Mouse (Mus musculus): ENCODE measurements around the gene Pip4k2c. TPM values are rescaled to one million over a fixed set of nuclear protein-coding genes. Genes with fewer than 3 reads are reported as not detected.
"Not testable (repeated sequence)": the region's sequence is repeated elsewhere in the genome, so short reads cannot be mapped to it uniquely, and the experiment has no call there.

The Pip4k2c gene
- polyA plus RNA-seq, 1 experiment from 2014 or later: 11.4 TPM

- Histone ChIP-seq H3K9me3 (ENCODE audit: control insufficient read depth, low read length) (no peaks in the 10 kb centered on the region), H3K4me2 (peak overlapping the region; percentile 78), H3K4me1 (ENCODE audit: control insufficient read depth, insufficient read depth, low read length) (peaks cover 27% of the 10 kb centered on the region), H3K9ac (ENCODE audit: low read length) (peak overlapping the region; percentile 97), H3K27me3 (ENCODE audit: control insufficient read depth, insufficient read depth, low read length) (no peaks in the 10 kb centered on the region), H3K27ac (ENCODE audit: low read depth, low read length) (peak overlapping the region; percentile 86), H3K36me3 (ENCODE audit: control insufficient read depth, insufficient read depth, low read length) (peaks cover 8% of the 10 kb centered on the region), H3K4me3 (ENCODE audit: low read depth, low read length) (peak overlapping the region; percentile 96)
- DNase-seq (ENCODE audit: low spot score, missing footprints): peak; percentile 94
- ATAC-seq (ENCODE audit: low FRiP score): peak; percentile 57
- 28% methylated on average over 22 of the region's 22 CpGs for WGBS
These were observed 16.7 kb downstream of the Pip4k2c start for GRCm38 (mm10) chr10:127194428-127195327.

- no peak overlapping the region for H3K27ac ChIP-seq (ENCODE audit: low read depth, low read length)
- H3K27me3 ChIP-seq (ENCODE audit: control insufficient read depth, insufficient read depth, low read length): no peaks in the 10 kb centered on the region
- no peak overlapping the region for H3K4me3 ChIP-seq (ENCODE audit: low read depth, low read length)
- no peaks in the 10 kb centered on the region for H3K9me3 ChIP-seq (ENCODE audit: control insufficient read depth, low read length)
- ATAC-seq (ENCODE audit: low FRiP score) (no peak), DNase-seq (ENCODE audit: low spot score, missing footprints) (no peak)
- H3K4me2 ChIP-seq: no peak overlapping the region
- no peak overlapping the region for H3K9ac ChIP-seq (ENCODE audit: low read length)
- peaks cover 2% of the 10 kb centered on the region; the same call in 1 of the 2 replicates for H3K36me3 ChIP-seq (ENCODE audit: control insufficient read depth, insufficient read depth, low read length)
- 90% methylated on average over 9 of the region's 9 CpGs for WGBS
- H3K4me1 ChIP-seq (ENCODE audit: control insufficient read depth, insufficient read depth, low read length): peaks cover 36% of the 10 kb centered on the region
These were observed 18.4 kb downstream of the Pip4k2c start for GRCm38 (mm10) chr10:127193011-127193410.

- not testable (repeated sequence) for ATAC-seq (ENCODE audit: low FRiP score); H3K27me3 ChIP-seq (ENCODE audit: control insufficient read depth, insufficient read depth, low read length); H3K9ac ChIP-seq (ENCODE audit: low read length); H3K36me3 ChIP-seq (ENCODE audit: control insufficient read depth, insufficient read depth, low read length); DNase-seq (ENCODE audit: low spot score, missing footprints); H3K9me3 ChIP-seq (ENCODE audit: control insufficient read depth, low read length); H3K4me2 ChIP-seq; H3K4me3 ChIP-seq (ENCODE audit: low read depth, low read length); H3K27ac ChIP-seq (ENCODE audit: low read depth, low read length)
- 84% methylated on average over 1 of the region's 1 CpGs for WGBS
- H3K4me1 ChIP-seq (ENCODE audit: control insufficient read depth, insufficient read depth, low read length): peaks cover 41% of the 10 kb centered on the region
These were observed 19.4 kb downstream of the Pip4k2c start for GRCm38 (mm10) chr10:127192057-127192328.

- DNase-seq (ENCODE audit: low spot score, missing footprints): peak; percentile 84
- Histone ChIP-seq H3K4me2 (no peak overlapping the region), H3K36me3 (ENCODE audit: control insufficient read depth, insufficient read depth, low read length) (peaks cover 7% of the 10 kb centered on the region; the same call in 1 of the 2 replicates), H3K9ac (ENCODE audit: low read length) (no peak overlapping the region), H3K27me3 (ENCODE audit: control insufficient read depth, insufficient read depth, low read length) (no peaks in the 10 kb centered on the region), H3K9me3 (ENCODE audit: control insufficient read depth, low read length) (no peaks in the 10 kb centered on the region), H3K4me3 (ENCODE audit: low read depth, low read length) (no peak overlapping the region), H3K27ac (ENCODE audit: low read depth, low read length) (no peak overlapping the region), H3K4me1 (ENCODE audit: control insufficient read depth, insufficient read depth, low read length) (peaks cover 37% of the 10 kb centered on the region)
- no peak for ATAC-seq (ENCODE audit: low FRiP score)
- whole genome bisulfite sequencing: 76% methylated on average over 19 of the region's 19 CpGs
These were observed 20.0 kb downstream of the Pip4k2c start for GRCm38 (mm10) chr10:127191191-127192056.

- H3K9me3 ChIP-seq (ENCODE audit: control insufficient read depth, low read length): no peaks in the 10 kb centered on the region
- peaks cover 33% of the 10 kb centered on the region for H3K4me1 ChIP-seq (ENCODE audit: control insufficient read depth, insufficient read depth, low read length)
- no peak for ATAC-seq (ENCODE audit: low FRiP score)
- H3K4me2 ChIP-seq: peak overlapping the region; percentile 92
- 32% methylated on average over 14 of the region's 14 CpGs for WGBS
- H3K9ac ChIP-seq (ENCODE audit: low read length): peak overlapping the region; percentile 81; the same call in 1 of the 2 replicates
- H3K27ac ChIP-seq (ENCODE audit: low read depth, low read length): 0 out of 2 replicates have a peak overlapping the region, but pooled peaks have one; percentile 20
- H3K27me3 ChIP-seq (ENCODE audit: control insufficient read depth, insufficient read depth, low read length): no peaks in the 10 kb centered on the region
- H3K36me3 ChIP-seq (ENCODE audit: control insufficient read depth, insufficient read depth, low read length): peaks cover 7% of the 10 kb centered on the region; the same call in 1 of the 2 replicates
- DNase-seq (ENCODE audit: low spot score, missing footprints): peak; percentile 85
- peak overlapping the region; percentile 72; the same call in 1 of the 2 replicates for H3K4me3 ChIP-seq (ENCODE audit: low read depth, low read length)
These were observed 20.8 kb downstream of the Pip4k2c start for GRCm38 (mm10) chr10:127190398-127191190.

GRCm38 (mm10) chr10:127189651-127190381 lies 21.6 kb downstream of the Pip4k2c start, which contains the start of gene Arhgef25:
Arhgef25 (minus strand) TSS chr10:127190083.
- Histone ChIP-seq H3K36me3 (ENCODE audit: control insufficient read depth, insufficient read depth, low read length) (peaks cover 7% of the 10 kb centered on the region; the same call in 1 of the 2 replicates), H3K27me3 (ENCODE audit: control insufficient read depth, insufficient read depth, low read length) (no peaks in the 10 kb centered on the region), H3K9me3 (ENCODE audit: control insufficient read depth, low read length) (no peaks in the 10 kb centered on the region), H3K4me3 (ENCODE audit: low read depth, low read length) (peak within 1 kb of the TSS; percentile 72), H3K4me2 (peak within 1 kb of the TSS; percentile 92), H3K9ac (ENCODE audit: low read length) (peak within 1 kb of the TSS; percentile 81), H3K4me1 (ENCODE audit: control insufficient read depth, insufficient read depth, low read length) (peaks cover 30% of the 10 kb centered on the region), H3K27ac (ENCODE audit: low read depth, low read length) (peak within 1 kb of the TSS; percentile 60)
- WGBS: under 1% methylated on average over 34 of the region's 35 CpGs
- DNase-seq (ENCODE audit: low spot score, missing footprints) (peak; percentile 95), ATAC-seq (ENCODE audit: low FRiP score) (peak; percentile 22; the same call in 1 of the 2 replicates)

GRCm38 (mm10) chr10:127189116-127189650 lies 22.2 kb downstream of the Pip4k2c start:
- ATAC-seq (ENCODE audit: low FRiP score): peak; percentile 10

More at GRCm38 (mm10) chr10:127189116-127189650, 22.2 kb downstream of the Pip4k2c start:
- Histone ChIP-seq H3K27me3 (ENCODE audit: control insufficient read depth, insufficient read depth, low read length) (no peaks in the 10 kb centered on the region), H3K4me1 (ENCODE audit: control insufficient read depth, insufficient read depth, low read length) (peaks cover 24% of the 10 kb centered on the region), H3K4me3 (ENCODE audit: low read depth, low read length) (peak overlapping the region; percentile 72), H3K4me2 (peak overlapping the region; percentile 92), H3K9me3 (ENCODE audit: control insufficient read depth, low read length) (no peaks in the 10 kb centered on the region), H3K27ac (ENCODE audit: low read depth, low read length) (peak overlapping the region; percentile 50), H3K36me3 (ENCODE audit: control insufficient read depth, insufficient read depth, low read length) (peaks cover 7% of the 10 kb centered on the region; the same call in 1 of the 2 replicates), H3K9ac (ENCODE audit: low read length) (peak overlapping the region; percentile 81)
- peak; percentile 95 for DNase-seq (ENCODE audit: low spot score, missing footprints)
- under 1% methylated on average over 26 of the region's 26 CpGs for WGBS

Data from midbrain, embryonic 11.5 days (tissue).